Mouse (Mus musculus): Measurements from ENCODE around the gene Nrd1. TPM values are rescaled to one million over a fixed set of nuclear protein-coding genes. Genes with fewer than 3 reads are reported as not detected.

Gene Nrd1
- polyA plus RNA-seq, 1 experiment: 111 TPM

DNA sequence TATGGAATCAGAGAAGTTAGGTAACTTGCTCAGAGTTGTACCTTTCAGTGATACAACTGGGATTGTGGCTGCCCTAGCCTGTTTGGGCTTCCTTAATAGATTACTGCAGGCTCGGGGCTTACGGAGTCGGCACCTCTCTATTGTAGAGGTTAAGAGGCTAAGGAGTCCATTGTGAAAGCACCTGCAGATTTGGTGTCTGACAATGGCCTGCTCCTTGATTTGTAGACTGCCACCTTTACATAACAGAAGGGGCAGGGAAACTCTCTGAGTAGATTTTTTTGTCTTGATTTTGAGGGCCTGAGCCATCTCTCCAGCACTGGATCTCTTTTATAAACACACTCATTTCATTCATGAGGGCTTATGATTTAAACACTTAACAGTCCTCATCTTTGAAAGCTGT is 26.1 kb downstream of the Nrd1 start:
- DNase-seq (ENCODE audit: low spot score): no peak

- no peak for DNase-seq (ENCODE audit: low spot score)
These were observed 29.4 kb downstream of the Nrd1 start for GRCm38 (mm10) chr4:109029857-109030256.

DNA sequence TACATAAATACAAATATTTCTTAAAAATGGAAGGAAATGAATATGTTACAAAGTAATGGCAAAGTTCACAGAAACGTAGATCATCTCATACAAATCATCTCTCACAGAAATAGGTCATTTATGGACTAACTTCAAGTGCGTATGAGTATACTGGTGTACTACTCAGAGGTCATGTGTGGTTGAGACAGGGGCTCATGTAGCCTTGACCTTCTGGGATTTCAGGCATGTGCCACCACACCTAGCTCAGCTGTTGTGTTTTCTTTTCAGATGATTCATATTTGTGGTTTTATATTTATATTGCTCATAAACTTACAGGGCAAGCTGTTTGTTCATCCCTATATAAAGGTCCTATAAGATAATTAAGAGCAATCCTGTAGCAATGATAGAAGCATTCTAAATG is 29.8 kb downstream of the Nrd1 start:
- no peak for DNase-seq (ENCODE audit: low spot score)

GRCm38 (mm10) chr4:109036327-109036726 is 35.9 kb downstream of the Nrd1 start:
- no peak for DNase-seq (ENCODE audit: low spot score)

DNA sequence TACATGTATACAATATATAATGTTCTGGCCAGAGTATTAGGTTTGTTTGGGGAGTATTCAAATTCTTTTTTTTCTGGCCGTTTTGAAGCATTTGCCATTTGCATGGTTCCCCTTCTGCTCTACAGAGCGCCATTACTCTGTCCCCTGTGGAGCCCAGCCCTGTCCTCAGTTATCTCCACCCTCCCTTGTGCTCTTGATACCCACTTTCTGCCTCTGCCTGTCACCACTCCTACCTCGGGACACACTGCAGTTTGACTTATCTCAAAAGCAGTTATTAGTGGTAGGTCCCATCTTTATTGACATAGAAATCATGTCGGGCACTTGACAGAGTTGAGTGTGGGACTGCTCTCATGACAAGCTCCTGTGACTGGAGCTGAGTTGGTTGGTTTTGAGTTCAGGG is 42.3 kb downstream of the Nrd1 start:
- no peak for DNase-seq (ENCODE audit: low spot score)

DNA sequence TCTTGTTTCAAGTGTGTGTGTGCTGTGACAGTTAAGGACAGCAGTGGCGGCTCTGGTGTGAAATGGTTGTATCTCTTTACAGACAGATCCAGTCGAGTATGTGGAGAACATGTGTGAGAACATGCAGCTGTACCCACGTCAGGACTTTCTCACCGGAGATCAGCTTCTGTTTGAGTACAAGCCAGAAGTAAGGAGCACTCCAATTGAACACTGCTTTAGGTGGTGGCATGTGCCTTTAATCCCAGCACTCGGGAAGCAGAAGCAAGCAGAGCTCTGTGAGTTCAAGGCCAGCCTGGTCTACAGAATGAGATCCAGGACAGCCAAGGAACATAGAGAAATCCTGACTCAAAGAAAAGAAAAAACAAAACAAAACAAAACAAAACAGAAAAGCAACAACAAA is 42.8 kb downstream of the Nrd1 start:
- DNase-seq (ENCODE audit: low spot score): no peak

DNA sequence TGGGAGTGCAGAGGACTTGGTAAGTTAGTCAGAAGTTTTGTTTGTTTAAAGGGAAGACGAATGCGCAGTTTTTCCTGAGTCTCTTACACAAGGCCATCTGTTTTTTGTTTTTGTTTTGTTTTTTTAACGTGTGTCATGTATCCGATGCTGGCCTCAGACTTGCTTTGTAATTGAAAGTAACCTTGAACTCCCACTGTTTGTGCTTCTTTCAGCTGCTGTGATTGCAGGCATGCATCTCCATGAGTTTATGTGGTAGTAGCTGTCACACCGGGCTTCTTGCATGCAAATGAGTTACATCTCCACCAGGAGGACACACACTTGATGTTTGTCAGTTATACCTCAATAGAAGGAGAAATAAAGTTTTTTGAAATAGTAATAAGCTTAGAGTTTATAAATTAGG is 43.3 kb downstream of the Nrd1 start:
- DNase-seq (ENCODE audit: low spot score): no peak

- no peak for DNase-seq (ENCODE audit: low spot score)
These were observed 47.8 kb downstream of the Nrd1 start for GRCm38 (mm10) chr4:109048258-109048657.

DNA sequence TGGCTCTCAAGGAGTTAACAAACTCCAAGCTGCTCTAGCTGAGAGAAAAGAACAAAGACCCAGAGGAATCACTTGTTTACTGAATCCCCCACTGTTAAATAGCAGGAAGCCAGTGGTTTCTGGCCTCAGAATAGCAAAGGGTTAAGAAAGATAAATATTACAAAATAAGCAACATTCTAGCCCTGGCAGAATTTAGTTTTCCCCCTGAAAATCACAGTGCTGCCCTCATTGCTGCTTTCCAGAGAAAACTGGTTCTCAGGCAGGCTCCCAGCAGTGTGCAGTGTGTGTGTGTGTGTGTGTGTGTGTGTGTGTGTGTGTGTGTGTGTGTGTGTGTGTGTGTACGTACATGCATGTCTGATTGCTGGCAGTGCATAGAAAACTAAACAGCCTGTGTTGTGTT is 51.8 kb downstream of the Nrd1 start:
- DNase-seq (ENCODE audit: low spot score): no peak

DNA sequence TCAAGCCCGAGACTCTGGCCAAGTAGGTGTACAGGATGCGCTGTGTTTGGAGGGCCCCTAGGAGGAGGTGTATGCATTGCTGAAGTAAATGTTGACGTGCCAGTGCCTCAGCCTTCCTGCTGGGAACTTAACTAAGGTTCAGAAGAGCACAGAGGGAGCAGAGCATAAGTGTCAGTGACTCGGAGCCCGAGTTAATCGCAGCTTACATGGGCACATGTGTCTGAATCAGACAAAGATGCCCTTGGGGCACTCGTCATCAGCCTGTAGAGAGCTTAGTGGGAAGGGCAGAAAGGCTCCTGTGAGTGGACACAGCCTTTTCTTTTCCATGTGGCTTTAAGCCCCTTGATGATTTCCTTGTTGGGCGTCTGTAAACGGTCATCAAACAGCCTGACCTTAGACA is 53.5 kb downstream of the Nrd1 start:
- no peak for DNase-seq (ENCODE audit: low spot score)

DNA sequence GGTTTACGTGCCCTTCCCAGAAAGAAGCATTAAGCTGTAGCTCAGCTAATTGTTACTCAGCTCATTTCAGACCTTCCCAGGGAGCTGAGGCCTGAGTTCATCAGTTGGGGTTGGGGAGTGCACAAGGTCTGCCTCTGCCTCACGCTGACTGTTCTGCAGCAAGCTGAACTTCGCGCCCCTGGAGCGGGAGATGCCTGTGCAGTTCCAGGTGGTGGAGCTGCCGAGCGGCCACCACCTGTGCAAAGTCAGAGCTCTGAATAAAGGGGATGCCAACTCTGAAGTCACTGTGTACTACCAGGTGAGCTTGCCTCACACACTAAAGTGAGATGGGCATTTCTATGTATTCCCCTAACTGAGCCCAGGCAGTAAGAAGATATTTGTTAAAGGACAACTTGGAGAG is 55.9 kb downstream of the Nrd1 start:
- DNase-seq (ENCODE audit: low spot score): no peak

GRCm38 (mm10) chr4:109057640-109058039 is 57.2 kb downstream of the Nrd1 start:
- DNase-seq (ENCODE audit: low spot score): no peak

- DNase-seq (ENCODE audit: low spot score): no peak
These were observed 58.9 kb downstream of the Nrd1 start for GRCm38 (mm10) chr4:109059255-109059821.

DNA sequence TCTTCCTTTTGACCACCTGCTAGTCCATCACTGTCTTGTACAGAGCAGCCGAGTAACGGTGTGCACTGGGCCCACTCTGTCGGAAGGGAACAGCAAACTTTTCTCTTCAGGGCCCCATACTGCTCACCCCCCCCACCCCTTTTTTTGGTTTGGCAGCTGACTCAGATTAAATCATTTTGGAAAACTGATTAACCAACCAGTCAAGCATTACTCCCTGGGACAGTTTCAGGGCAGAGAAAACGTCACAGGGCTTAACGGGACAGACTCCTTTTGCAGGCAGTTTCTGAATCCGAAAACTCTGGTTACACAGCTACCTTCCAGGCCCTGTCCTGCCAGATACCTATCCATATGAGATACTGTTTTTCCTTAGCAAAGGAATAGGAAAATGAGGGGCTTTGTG is 64.5 kb downstream of the Nrd1 start:
- DNase-seq (ENCODE audit: low spot score): no peak

- DNase-seq (ENCODE audit: low spot score): no peak
These were observed 65.3 kb downstream of the Nrd1 start for GRCm38 (mm10) chr4:109065714-109066113.

- DNase-seq (ENCODE audit: low spot score): no peak
These were observed 72.4 kb downstream of the Nrd1 start for GRCm38 (mm10) chr4:109072891-109073290.

DNA sequence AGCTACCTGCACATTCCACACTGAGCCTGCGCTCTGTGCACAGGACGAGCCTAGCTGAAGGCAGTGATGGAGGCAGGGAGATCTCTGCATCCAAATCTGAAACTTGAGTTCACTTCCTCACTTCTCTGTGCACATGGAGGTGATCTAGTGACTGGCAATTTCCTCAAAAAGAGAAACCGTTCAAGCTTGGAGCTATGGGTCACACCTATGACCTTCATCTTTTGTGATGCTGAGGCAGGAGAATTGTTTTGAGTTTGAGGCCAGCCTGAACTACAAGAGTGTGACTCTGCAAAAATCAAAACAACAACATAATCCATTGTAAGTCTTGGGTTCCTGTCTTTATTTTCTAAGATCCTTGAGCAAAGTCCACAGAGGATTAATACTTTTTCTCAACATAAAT is 72.8 kb downstream of the Nrd1 start:
- no peak for DNase-seq (ENCODE audit: low spot score)

DNA sequence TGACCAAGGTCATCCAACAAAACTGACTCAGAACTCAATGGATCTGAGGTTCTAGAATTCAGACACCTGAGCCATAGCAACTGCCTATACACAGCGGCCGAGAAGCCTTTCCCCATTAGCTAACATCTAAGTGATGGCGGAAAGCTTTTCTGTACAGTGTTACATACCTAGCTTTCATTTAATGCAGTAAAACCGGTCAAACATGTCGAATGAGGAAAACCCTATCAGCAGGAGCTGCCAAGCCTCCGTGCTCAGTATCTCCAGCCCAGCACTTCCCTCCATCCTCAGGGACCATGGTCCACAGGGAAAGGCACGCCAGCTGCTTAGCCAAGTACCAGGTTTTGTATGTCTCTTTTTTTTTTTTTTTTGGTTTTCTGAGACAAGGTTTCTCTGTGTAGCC is 78.5 kb downstream of the Nrd1 start:
- no peak for DNase-seq (ENCODE audit: low spot score)

- DNase-seq (ENCODE audit: low spot score): no peak
These were observed 79.2 kb downstream of the Nrd1 start for GRCm38 (mm10) chr4:109079676-109080075.

DNA sequence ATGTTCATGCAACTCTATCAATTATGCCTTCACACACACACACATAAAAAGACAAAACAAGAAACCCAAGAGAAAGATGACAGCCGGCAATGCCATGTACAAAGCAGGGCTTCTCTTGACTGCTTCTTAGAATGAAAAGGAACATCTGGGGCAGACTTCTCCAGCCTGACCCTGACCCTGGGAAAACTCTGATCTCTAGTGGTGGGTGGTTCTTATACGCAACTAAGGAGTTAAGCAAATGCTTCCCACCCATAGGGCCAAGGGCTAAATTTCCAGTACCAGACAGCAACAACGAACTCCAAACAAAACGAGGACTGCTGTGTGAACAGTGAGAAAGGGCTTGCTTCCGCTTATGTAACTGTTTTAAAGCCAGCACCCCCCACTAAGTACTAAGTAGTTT is 79.7 kb downstream of the Nrd1 start:
- no peak for DNase-seq (ENCODE audit: low spot score)

GRCm38 (mm10) chr4:109089171-109089570 is 88.7 kb downstream of the Nrd1 start:
- no peak for DNase-seq (ENCODE audit: low spot score)

- no peak for DNase-seq (ENCODE audit: low spot score)
These were observed 89.5 kb downstream of the Nrd1 start for GRCm38 (mm10) chr4:109089999-109090398.

DNA sequence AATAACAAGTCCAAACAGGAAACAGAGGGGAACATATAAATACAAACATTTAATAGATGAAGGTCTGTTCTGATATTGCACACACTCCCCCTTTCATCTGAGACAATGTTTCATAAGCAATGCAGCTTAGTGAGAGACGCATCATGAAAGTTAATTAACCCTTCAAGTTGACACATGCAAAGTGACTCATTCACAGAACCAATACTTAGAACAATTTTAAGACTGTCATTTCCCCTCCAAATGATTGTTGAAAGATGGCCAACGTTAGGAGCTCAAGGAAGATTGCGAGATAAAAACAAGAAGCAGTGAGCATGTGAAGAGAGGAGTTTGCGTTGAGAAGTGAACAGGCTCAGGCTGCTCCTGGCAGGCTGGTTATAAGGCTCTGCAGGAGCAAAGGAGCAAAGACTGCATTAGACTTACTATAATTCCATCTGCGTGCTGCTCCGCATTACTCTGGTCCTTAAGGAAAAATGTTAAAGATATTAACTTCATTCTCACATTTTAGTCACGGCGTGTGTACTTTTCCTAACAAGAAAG is 90.9 kb downstream of the Nrd1 start:
- no peak for DNase-seq (ENCODE audit: low spot score)

- no peak for DNase-seq (ENCODE audit: low spot score)
These were observed 91.9 kb downstream of the Nrd1 start for GRCm38 (mm10) chr4:109092344-109092743.

Data from urinary bladder, adult 2 months (tissue).